Mouse (Mus musculus): ENCODE measurements around the gene Fam160b1.

DNA sequence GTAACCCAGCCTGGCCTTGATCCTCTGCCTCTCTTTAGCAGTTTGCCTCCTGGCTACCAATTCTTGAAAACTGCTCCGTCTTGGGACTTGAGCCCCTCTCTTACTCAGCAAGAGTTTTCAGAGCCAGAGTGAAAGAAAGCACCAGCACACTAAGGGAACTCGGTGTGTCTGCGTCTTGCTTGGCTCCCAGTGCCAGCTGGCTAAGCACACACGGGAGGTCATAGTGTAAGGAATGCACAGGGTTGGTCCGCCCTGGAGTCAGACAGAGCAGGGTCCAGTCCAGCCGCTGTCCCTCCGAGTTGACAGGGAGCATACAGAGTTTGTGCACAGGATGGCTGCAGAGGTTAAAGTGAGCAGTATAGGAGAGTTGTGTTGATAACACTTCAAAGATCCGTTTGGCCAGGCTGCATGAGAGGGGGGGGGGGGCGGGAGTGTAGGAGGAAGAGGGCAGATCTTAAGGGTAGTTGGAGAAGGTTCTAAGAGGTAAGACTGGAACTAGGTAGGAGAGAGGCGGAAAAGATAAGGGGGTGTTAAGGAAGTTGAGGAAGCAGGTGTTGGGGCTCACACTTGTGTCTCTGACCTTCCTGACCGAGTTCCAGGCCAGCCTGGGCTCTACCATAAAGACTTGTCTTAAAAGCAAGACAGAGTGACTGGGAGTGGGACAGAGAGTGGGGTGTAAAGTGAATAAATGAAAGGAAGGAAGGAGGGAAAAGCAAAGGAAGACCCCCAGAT lies 4.6 kb downstream of the Fam160b1 start:
- TF ChIP-seq CTCF (IDR thresholded peaks at IDR 0.05) (no peak), EP300 (IDR thresholded peaks at IDR 0.05) (no peak)
